Mouse (Mus musculus) spleen, embryonic (tissue): ENCODE results near the gene Ssh3.

Experiments used
- CTCF ChIA-PET: fragments of 350-600 bp; sonication (Branson Sonifier 250); formaldehyde crosslinking; loops from one replicate; lab custom pipeline; 2022; lab: Charles Lee

Ssh3 gene

DNA sequence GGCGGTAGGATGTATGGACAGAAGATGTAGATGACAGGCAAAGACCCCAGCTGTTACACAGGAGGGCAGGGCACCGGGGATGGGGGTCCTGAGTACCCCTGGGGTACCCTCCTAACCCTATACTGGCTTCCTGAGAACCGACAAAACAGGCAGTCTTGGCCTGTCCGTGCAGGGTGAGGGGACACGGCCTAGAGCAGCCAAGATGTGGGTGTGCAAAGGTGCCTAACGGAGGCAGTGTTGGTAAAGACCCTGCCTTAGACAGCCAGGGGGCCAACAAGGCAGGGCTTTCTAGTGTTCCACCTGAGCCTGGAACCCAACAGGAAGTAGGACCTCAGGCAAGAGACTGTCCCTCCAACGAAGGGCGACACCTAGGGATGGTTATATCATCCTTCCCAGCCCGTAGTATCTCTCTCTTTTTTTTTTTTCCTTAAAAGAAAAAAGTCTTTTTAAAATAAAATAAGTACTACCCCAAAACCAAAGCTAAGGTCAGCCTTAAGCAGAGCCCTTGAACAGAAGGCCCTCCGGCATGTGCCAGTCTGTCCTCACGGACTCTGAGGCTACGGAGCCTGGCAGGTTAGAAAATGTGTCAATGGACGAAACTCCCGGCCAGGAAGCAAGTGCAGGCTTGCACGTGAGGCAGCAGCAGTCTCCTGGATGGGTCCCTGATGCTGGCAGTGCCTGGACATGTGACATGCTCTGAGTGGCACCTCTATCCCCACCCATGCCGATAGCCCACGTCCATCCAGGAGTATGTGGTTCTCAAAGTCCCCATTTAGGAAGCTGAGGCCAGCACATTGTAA is 29.5 kb upstream of the Ssh3 start:
- CTCF ChIA-PET = no interaction called here

DNA sequence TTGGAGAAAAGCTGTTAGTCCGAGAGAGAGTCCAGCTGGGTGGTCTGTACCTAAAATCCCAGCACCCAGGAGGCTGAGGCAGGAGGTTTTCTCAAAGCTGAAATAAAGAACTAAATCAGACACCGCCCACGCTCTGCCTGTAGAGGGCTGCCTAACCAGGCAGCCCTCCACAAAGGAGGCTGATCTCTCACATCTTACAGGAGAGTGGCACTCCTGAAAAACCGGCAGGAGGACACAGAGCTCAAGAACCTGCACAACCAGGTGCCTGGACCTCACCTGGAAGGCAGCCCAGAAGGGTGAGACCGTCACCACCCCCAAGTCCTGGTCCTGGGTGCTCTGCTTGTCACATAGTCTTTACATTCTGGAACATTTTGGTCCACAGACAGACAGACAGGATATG is 28.9 kb upstream of the Ssh3 start:
- CTCF ChIA-PET = interaction anchor here (2.0 kb wide), 1 partner anchor 8 kb away, joined by 6 read pairs; the partner anchor contains the start of gene Grk2

DNA sequence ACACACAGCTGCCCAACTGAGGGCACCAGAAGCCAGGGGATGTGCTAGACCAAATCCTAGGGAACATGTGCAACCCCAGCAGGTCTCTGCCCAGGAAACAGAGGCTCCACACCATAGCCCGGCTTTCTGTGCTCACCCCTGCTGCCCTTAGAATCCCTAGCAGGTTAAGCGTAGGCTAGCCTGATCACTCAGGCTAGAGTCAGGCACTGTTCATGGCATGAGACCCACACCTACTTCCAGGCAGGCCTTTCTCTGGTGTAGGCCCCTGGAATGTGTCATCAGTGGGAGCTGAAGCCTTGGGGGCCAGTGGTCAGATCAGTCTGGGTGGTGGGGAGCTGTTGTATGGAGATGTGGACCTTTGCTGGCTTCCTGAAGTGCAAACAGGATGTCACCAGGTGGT is 27.6 kb upstream of the Ssh3 start:
- CTCF ChIA-PET = interaction anchor here (2.0 kb wide), 1 partner anchor 9 kb away, joined by 6 read pairs; the partner anchor contains the start of gene Grk2

DNA sequence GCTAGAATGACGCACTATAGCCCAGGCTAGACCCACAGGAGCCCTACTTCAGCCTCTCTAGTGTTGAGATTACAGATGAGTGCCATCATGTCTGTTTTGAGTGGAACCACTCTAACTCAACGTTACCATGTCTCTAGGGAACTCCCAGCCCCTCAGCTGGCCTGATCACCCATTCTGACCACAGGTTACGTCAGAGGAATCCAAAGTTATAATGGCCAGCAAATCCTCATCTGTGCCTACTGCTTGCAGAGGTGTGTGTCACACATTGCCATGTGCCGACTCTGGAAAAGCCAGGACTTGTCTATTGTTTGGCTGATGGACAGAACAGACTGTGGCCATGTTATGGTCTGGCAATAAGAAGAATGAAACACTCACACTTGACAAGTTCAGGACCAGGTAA is 26.4 kb upstream of the Ssh3 start:
- CTCF ChIA-PET = interaction anchor here (0.6 to 0.7 kb wide), 2 partner anchors 12 to 108 kb away, joined by 3 to 5 read pairs; partner anchors contain the start of gene Ankrd13d

- CTCF ChIA-PET = interaction anchor here (0.6 to 1.0 kb wide), 3 partner anchors 9 to 107 kb away, joined by 3 to 5 read pairs (median 3); partner anchors contain the start of gene Ankrd13d
Observed at GRCm38 (mm10) chr19:4294381-4295097, 25.6 kb upstream of the Ssh3 start.

DNA sequence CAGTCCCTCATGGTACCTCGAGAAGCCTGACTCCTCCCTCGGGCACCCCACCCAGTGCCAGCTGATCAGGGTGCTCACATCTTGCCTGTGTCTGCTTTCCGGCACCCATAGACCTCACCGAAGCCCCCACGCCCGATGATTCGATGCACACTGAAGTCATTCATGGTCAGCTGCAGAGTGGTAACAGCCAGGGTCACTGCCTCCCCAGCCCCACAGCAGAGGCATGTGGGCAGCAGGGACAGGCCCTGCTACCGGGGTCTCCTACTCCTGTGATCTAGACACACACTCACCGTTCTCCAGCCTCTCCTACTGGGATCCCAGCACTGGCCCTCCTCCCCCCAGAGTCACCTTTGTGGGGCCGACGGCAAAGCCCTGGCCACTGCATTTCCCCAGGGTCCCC is 22.2 kb upstream of the Ssh3 start:
- CTCF ChIA-PET = interaction anchor here (0.8 kb wide), 1 partner anchor 24 kb away, joined by 3 read pairs; no protein-coding TSS in a partner anchor

DNA sequence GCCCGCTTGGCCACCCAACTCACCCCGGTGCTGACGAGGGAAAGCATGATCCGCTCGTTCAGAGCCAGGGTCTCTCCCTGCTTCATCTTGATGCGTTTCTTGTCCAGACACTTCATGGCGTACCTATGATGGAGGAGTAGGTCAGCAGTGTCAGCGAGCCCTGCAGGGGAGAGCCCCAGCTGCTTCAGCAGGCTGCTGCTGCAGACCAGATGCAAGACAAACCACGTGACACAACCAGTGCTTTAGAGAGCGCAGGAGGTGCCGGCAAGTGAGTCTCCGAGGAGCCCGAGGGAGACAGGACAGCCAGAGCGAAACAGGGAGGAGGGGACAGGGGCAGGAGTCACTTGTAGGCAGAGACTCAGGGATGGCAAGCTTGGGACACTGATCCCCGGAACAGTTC is 21.8 kb upstream of the Ssh3 start:
- CTCF ChIA-PET = no interaction called here

DNA sequence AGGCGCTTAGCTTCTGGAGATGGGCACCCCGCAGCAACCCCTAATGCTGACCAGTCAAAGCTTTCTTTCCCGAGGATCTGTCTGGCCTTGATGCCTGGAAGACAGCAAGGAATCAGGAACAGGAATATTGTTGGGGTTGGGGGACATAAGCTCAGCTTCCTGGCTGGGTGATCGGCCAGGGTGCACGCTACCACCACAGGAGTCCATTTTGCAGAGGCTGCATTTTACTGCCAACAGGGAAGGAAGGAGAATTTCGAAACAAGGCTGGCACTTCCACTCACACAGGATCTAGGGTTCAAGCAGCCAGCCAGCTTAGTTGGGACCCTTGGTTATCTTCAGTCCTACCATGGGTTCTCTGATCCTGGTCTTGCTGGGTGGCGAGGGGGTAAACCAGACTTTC is 14.7 kb upstream of the Ssh3 start:
- CTCF ChIA-PET = interaction anchor here (0.6 to 1.3 kb wide), 4 partner anchors 15 to 159 kb away, joined by 3 to 7 read pairs (median 4); no protein-coding TSS in a partner anchor

DNA sequence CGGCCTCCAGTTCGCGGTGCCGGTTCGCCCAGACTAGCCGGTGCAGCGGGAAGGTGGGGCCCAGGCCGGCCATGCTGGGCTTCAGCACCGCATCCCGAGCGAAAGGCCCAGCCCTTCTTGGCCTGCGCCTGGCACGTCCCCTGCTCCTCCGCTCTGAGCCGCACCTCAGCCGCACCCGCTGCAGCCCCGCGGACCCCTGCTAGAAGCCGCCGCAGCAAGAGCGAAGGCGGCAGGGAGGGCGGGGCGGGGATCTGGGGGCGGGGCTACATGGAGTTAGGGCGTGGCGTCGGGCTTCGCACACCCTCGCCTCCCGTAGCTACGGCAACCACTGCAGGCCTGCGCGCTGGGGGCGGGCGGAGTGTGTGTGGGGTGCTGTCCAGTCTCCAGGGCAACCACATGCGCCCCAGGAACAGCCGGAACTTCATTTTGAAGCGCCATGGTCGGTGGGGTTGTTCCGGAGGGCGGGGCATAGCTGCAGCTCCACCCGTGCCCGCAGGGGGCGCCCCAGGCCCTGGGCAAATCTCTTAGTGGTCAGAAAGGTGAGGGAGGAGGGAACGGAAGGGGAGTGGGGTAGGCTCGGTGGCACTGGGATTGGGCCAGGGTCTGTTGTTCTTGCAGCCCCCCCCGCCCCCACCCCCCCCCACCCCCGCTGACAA is 14.0 kb upstream of the Ssh3 start, which contains the start of gene Ankrd13d:
TSS of gene Ankrd13d (minus strand) at position 240 of the 656 bp plus-strand sequence.
- CTCF ChIA-PET = interaction anchor here (0.6 to 1.3 kb wide), 3 partner anchors 12 to 19 kb away, joined by 3 to 5 read pairs (median 3); no protein-coding TSS in a partner anchor

GRCm38 (mm10) chr19:4280425-4280824 is 11.4 kb upstream of the Ssh3 start:
- CTCF ChIA-PET = no interaction called here

DNA sequence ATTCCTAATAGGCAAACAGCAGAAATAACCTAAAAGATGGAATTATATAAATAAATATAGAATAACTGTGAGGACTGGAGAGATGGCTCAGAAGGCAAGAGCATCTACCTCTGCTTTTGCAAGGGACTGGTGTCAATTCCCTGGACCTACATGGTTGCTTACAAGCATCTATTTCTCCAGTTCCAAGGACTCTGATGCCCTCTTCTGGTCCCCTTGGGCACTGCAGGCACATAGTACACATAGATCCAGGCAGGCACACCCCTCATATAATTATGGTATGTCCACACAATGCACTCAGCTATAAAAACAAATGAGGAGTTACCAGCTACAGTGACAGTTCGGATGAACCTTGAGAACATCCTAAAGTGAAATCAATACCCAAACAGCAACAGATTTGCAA is 10.5 kb upstream of the Ssh3 start:
- CTCF ChIA-PET = interaction anchor here (0.6 kb wide), 1 partner anchor 125 kb away, joined by 5 read pairs; no protein-coding TSS in a partner anchor

GRCm38 (mm10) chr19:4270972-4271371 is 2.0 kb upstream of the Ssh3 start:
- CTCF ChIA-PET = no interaction called here

- CTCF ChIA-PET = no interaction called here
Observed at GRCm38 (mm10) chr19:4270187-4270586, 1.2 kb upstream of the Ssh3 start.

GRCm38 (mm10) chr19:4265956-4266355 is 3.0 kb downstream of the Ssh3 start:
- CTCF ChIA-PET = no interaction called here

- CTCF ChIA-PET = interaction anchor here (0.5 kb wide), 1 partner anchor 65 kb away, joined by 4 read pairs; no protein-coding TSS in a partner anchor
Observed at GRCm38 (mm10) chr19:4264171-4264780, 4.7 kb downstream of the Ssh3 start.

GRCm38 (mm10) chr19:4263702-4264101 is 5.3 kb downstream of the Ssh3 start:
- CTCF ChIA-PET = no interaction called here

DNA sequence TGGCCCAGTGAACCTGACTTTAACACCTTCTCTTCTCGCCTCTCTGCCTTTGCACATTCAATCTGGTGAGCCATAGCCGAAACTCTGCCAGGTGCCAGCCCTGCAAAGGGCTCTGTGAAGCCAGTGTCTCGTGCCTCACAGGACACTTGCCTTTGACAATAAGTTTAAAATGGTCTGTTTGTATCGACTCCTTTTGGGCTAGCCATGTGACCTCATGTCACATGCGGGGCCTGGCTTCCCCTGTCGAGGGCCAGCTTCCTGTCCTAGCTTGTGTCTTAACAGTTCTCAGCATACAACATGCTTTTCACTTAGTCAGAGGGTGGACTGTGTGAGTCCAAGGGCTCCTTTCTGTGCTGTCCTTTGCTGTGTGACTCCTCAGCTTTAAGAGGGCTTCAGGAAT is 6.2 kb downstream of the Ssh3 start:
- CTCF ChIA-PET = no interaction called here

- CTCF ChIA-PET = interaction anchor here (0.5 kb wide), 1 partner anchor 177 kb away, joined by 5 read pairs; no protein-coding TSS in a partner anchor
Observed at GRCm38 (mm10) chr19:4261038-4261698, 7.8 kb downstream of the Ssh3 start.

DNA sequence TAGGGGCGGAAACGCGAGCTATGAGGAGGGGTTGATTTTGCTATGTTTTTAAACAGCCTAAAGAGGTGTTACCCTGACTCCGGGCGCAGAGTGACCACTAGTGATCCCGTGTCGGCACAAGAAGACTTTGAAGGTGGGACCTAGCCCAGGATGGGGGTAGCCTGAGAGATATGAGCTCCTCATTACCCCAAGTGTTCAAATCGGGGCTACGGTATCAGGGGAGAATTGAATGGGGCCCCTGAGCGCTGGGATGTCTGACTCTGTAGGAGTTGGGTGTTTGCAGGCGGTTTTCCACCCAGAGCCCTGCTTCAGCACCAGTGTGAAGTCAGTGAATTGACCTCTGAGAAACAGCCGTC is 11.1 kb downstream of the Ssh3 start:
- CTCF ChIA-PET = interaction anchor here (0.9 kb wide), 1 partner anchor 28 kb away, joined by 3 read pairs; no protein-coding TSS in a partner anchor

- CTCF ChIA-PET = no interaction called here
Observed at GRCm38 (mm10) chr19:4257216-4257896, 11.6 kb downstream of the Ssh3 start.
